8 mouse cellular contexts compared by ENCODE assay signal in genomic region chr15:78912040-78912439, GRCm38 (mm10). TPM values are rescaled to one million over a fixed set of nuclear protein-coding genes. Genes with fewer than 3 reads are reported as not detected.
A peak's percentile ranks its signal among the peaks of the same experiment; 100 is the strongest.
DNase-seq lines count a peak whose midpoint lies in the region; ATAC-seq and TF ChIP-seq lines count a peak whose summit lies in the region.
"Had no signal": no experiment of that assay in that cellular context is flagged by ENCODE, and none has a peak within 500 bp of the region (broad histone marks: within the 10 kb centered on the region; RNA-seq: fewer than 3 reads in every experiment).

No protein-coding gene starts in this region.

- H3K27me3 ChIP-seq in E14TG2a.4 (ENCODE audit: insufficient read depth, low read length) = peaks cover 17% of the 10 kb centered on the region
- H3K27me3 ChIP-seq in limb, embryonic 15.5 days = no peaks in the 10 kb centered on the region
- H3K27me3 ChIP-seq: neural tube, embryonic 13.5 days had no signal

- no peak overlapping the region for H3K27ac ChIP-seq in left cerebral cortex, adult 2 months
- 0 out of 2 replicates have a peak overlapping the region, but pooled peaks have one; percentile 38 for H3K27ac ChIP-seq in limb, embryonic 15.5 days
- H3K27ac ChIP-seq: neural tube, embryonic 13.5 days had no signal

- DNase-seq in left cerebral cortex, adult 2 months (ENCODE audit: extremely low spot score in 1 of 2, low spot score in 2 of 2) = no peak
- DNase-seq in left cerebral cortex, adult 8-10 months (ENCODE audit: low spot score in 2 of 2) = no peak
- peak; percentile 78 for DNase-seq in brain, adult 2 months (ENCODE audit: low read depth, low spot score)
- no peak for DNase-seq in frontal cortex, postnatal 14 days (ENCODE audit: low spot score in 2 of 2)
- no peak for DNase-seq in layer of hippocampus, postnatal 36 days

- H3K4me3 ChIP-seq in left cerebral cortex, adult 2 months = no peak overlapping the region
- no peak overlapping the region for H3K4me3 ChIP-seq in E14TG2a.4 (replicated peaks; ENCODE audit: low read length)
- H3K4me3 ChIP-seq in limb, embryonic 15.5 days = no peak overlapping the region
- H3K4me3 ChIP-seq: neural tube, embryonic 13.5 days had no signal

- WGBS in limb, embryonic 15.5 days = 38% methylated on average over 9 of the region's 9 CpGs

- ATAC-seq in limb, embryonic 15.5 days (ENCODE audit: insufficient number of reproducible peaks, low FRiP score, low TSS enrichment, low read depth) = no peak

- H3K9ac ChIP-seq in limb, embryonic 15.5 days = no peak overlapping the region

- TF ChIP-seq CTCF in left cerebral cortex, adult 2 months (IDR thresholded peaks at IDR 0.05) = peak; percentile 44
- TF ChIP-seq CTCF in E14TG2a.4 (conservative IDR thresholded peaks at IDR 0.05; ENCODE audit: low read length) = peak; percentile 29; the same call in 1 of the 2 replicates

- intact Hi-C loops in left cerebral cortex, adult 2 months (cut with DNase I) = no loop called here

- H3K36me3 ChIP-seq in E14TG2a.4 (ENCODE audit: insufficient read depth, low read length) = peaks cover 78% of the 10 kb centered on the region
- H3K36me3 ChIP-seq in limb, embryonic 15.5 days = peaks cover 56% of the 10 kb centered on the region
- H3K36me3 ChIP-seq: neural tube, embryonic 13.5 days had no signal

- H3K4me1 ChIP-seq in E14TG2a.4 (replicated peaks; ENCODE audit: low read depth, low read length) = peaks cover 70% of the 10 kb centered on the region
- H3K4me1 ChIP-seq in limb, embryonic 15.5 days = peaks cover 37% of the 10 kb centered on the region

- no peak overlapping the region for H3K4me2 ChIP-seq in limb, embryonic 15.5 days
- H3K4me2 ChIP-seq: neural tube, embryonic 13.5 days had no signal

- H3K9me3 ChIP-seq in E14TG2a.4 (ENCODE audit: low read length) = no peaks in the 10 kb centered on the region
- no peaks in the 10 kb centered on the region for H3K9me3 ChIP-seq in limb, embryonic 15.5 days
- H3K9me3 ChIP-seq: neural tube, embryonic 13.5 days had no signal

RNA-seq across cellular contexts. Expression of gene Pdxp, which starts 1.7 kb away (rescaled TPM):
- total RNA-seq in left cerebral cortex, adult 2 months (2021) = 100 to 1,000 TPM; 165 to 171 TPM
- total RNA-seq in left cerebral cortex, adult 8-10 months (2022) = 100 to 1,000 TPM; 157 to 176 (median 166) TPM
- 13.0 and 15.0 TPM in 2 replicates for polyA plus RNA-seq in limb, embryonic 15.5 days (2015; fragmentation: Nextera tagmentation; extraction: Ambion mirVana)
- total RNA-seq in layer of hippocampus, postnatal 36 days (2021) = 100 to 1,000 TPM; 171 to 176 TPM

RNA-seq across cellular contexts. Expression of gene Sh3bp1, which starts 12.5 kb away (rescaled TPM):
- 10 to 100 TPM; 35.0 to 37.7 TPM for total RNA-seq in left cerebral cortex, adult 2 months (2021)
- total RNA-seq in left cerebral cortex, adult 8-10 months (2022) = 10 to 100 TPM; 26.2 to 38.6 (median 32.2) TPM
- 55.2 and 61.1 TPM in 2 replicates for polyA plus RNA-seq in limb, embryonic 15.5 days (2015; fragmentation: Nextera tagmentation; extraction: Ambion mirVana)
- total RNA-seq in layer of hippocampus, postnatal 36 days (2021) = 10 to 100 TPM; 32.0 to 33.3 TPM

RNA-seq across cellular contexts. Expression of gene Gm49510, which starts 12.6 kb away (rescaled TPM):
- not detected for total RNA-seq in left cerebral cortex, adult 2 months (2021)
- under 1 TPM in 2 of 4 experiments, not detected in 2; 0.36 to 0.46 TPM for total RNA-seq in left cerebral cortex, adult 8-10 months (2022)
- polyA plus RNA-seq in limb, embryonic 15.5 days (2015; fragmentation: Nextera tagmentation; extraction: Ambion mirVana) = 0.50 and 0.65 TPM in 2 replicates
- total RNA-seq in layer of hippocampus, postnatal 36 days (2021) = under 1 TPM in 1 of 2 experiments, not detected in 1; 0.33 TPM
- polyA plus RNA-seq: neural tube, embryonic 13.5 days had no signal

RNA-seq across cellular contexts. Expression of gene Lgals1, which starts 14.5 kb away (rescaled TPM):
- total RNA-seq in left cerebral cortex, adult 2 months (2021) = 10 to 100 TPM; 19.8 to 20.4 TPM
- total RNA-seq in left cerebral cortex, adult 8-10 months (2022) = 10 to 100 TPM; 19.2 to 31.4 (median 26.5) TPM
- polyA plus RNA-seq in limb, embryonic 15.5 days (2015; fragmentation: Nextera tagmentation; extraction: Ambion mirVana) = 2,795 and 2,816 TPM in 2 replicates
- 10 to 100 TPM; 18.2 to 19.2 TPM for total RNA-seq in layer of hippocampus, postnatal 36 days (2021)

RNA-seq across cellular contexts. Expression of gene Nol12, which starts 22.7 kb away (rescaled TPM):
- 10 to 100 TPM; 36.2 to 38.8 TPM for total RNA-seq in left cerebral cortex, adult 2 months (2021)
- total RNA-seq in left cerebral cortex, adult 8-10 months (2022) = 10 to 100 TPM; 35.8 to 43.5 (median 39.9) TPM
- 53.2 and 55.2 TPM in 2 replicates for polyA plus RNA-seq in limb, embryonic 15.5 days (2015; fragmentation: Nextera tagmentation; extraction: Ambion mirVana)
- total RNA-seq in layer of hippocampus, postnatal 36 days (2021) = 10 to 100 TPM; 36.7 to 39.5 TPM
